Mouse (Mus musculus): Measurements from ENCODE around the gene Gpr176. TPM values are rescaled to one million over a fixed set of nuclear protein-coding genes. Genes with fewer than 3 reads are reported as not detected.

The Gpr176 gene
- polyA plus RNA-seq, 1 experiment, result 0.35 TPM

- DNase-seq (ENCODE audit: low read depth, low spot score), result no peak
Measured at GRCm38 (mm10) chr2:118375931-118376330, 2.7 kb upstream of the Gpr176 start.

- 63% methylated on average over 1 of the region's 1 CpGs for WGBS
- DNase-seq (ENCODE audit: low read depth, low spot score), result no peak
Measured at GRCm38 (mm10) chr2:118375522-118375921, 2.3 kb upstream of the Gpr176 start.

- 4% methylated on average over 43 of the region's 43 CpGs for WGBS
- no peak for DNase-seq (ENCODE audit: low read depth, low spot score)
Measured at GRCm38 (mm10) chr2:118373572-118374279, 507 bp upstream of the Gpr176 start.

GRCm38 (mm10) chr2:118372561-118372900, 688 bp downstream of the Gpr176 start:
- no peak for DNase-seq (ENCODE audit: low read depth, low spot score)
- 9% methylated on average over 11 of the region's 11 CpGs for WGBS

- WGBS, result 44% methylated on average over 1 of the region's 1 CpGs
- no peak for DNase-seq (ENCODE audit: low read depth, low spot score)
Measured at GRCm38 (mm10) chr2:118371841-118372240, 1.4 kb downstream of the Gpr176 start.

- WGBS, result 85% methylated on average over 6 of the region's 6 CpGs
- DNase-seq (ENCODE audit: low read depth, low spot score), result no peak
Measured at GRCm38 (mm10) chr2:118355138-118355719, 18.0 kb downstream of the Gpr176 start.

GRCm38 (mm10) chr2:118353916-118354403, 19.3 kb downstream of the Gpr176 start:
- WGBS, result 79% methylated on average over 4 of the region's 4 CpGs
- DNase-seq (ENCODE audit: low read depth, low spot score), result no peak

GRCm38 (mm10) chr2:118353498-118353897, 19.7 kb downstream of the Gpr176 start:
- DNase-seq (ENCODE audit: low read depth, low spot score), result no peak
- WGBS, result 48% methylated on average over 4 of the region's 4 CpGs

- no peak for DNase-seq (ENCODE audit: low read depth, low spot score)
- 65% methylated on average over 1 of the region's 1 CpGs for WGBS
Measured at GRCm38 (mm10) chr2:118345535-118345934, 27.7 kb downstream of the Gpr176 start.

GRCm38 (mm10) chr2:118343897-118344296, 29.3 kb downstream of the Gpr176 start:
- DNase-seq (ENCODE audit: low read depth, low spot score), result peak; percentile 6
- 48% methylated on average over 3 of the region's 3 CpGs for WGBS

GRCm38 (mm10) chr2:118341295-118341694, 31.9 kb downstream of the Gpr176 start:
- WGBS, result 57% methylated on average over 7 of the region's 7 CpGs
- DNase-seq (ENCODE audit: low read depth, low spot score), result no peak

- DNase-seq (ENCODE audit: low read depth, low spot score), result no peak
- 27% methylated on average over 2 of the region's 2 CpGs for WGBS
Measured at GRCm38 (mm10) chr2:118336084-118336483, 37.1 kb downstream of the Gpr176 start.

- no peak for DNase-seq (ENCODE audit: low read depth, low spot score)
- 29% methylated on average over 5 of the region's 5 CpGs for WGBS
Measured at GRCm38 (mm10) chr2:118322663-118323062, 50.6 kb downstream of the Gpr176 start.

GRCm38 (mm10) chr2:118321804-118322203, 51.4 kb downstream of the Gpr176 start:
- WGBS, result 74% methylated on average over 4 of the region's 4 CpGs
- no peak for DNase-seq (ENCODE audit: low read depth, low spot score)

GRCm38 (mm10) chr2:118321094-118321493, 52.1 kb downstream of the Gpr176 start:
- DNase-seq (ENCODE audit: low read depth, low spot score), result no peak
- WGBS, result 96% methylated on average over 4 of the region's 4 CpGs

GRCm38 (mm10) chr2:118320519-118320918, 52.7 kb downstream of the Gpr176 start:
- WGBS, result 68% methylated on average over 4 of the region's 4 CpGs
- no peak for DNase-seq (ENCODE audit: low read depth, low spot score)

- no peak for DNase-seq (ENCODE audit: low read depth, low spot score)
- 61% methylated on average over 5 of the region's 5 CpGs for WGBS
Measured at GRCm38 (mm10) chr2:118319176-118319575, 54.0 kb downstream of the Gpr176 start.

GRCm38 (mm10) chr2:118316939-118317338, 56.3 kb downstream of the Gpr176 start:
- whole genome bisulfite sequencing, result 76% methylated on average over 2 of the region's 2 CpGs
- DNase-seq (ENCODE audit: low read depth, low spot score), result no peak

- no peak for DNase-seq (ENCODE audit: low read depth, low spot score)
- WGBS, result 83% methylated on average over 12 of the region's 12 CpGs
Measured at GRCm38 (mm10) chr2:118315656-118316402, 57.4 kb downstream of the Gpr176 start.

GRCm38 (mm10) chr2:118307561-118307960, 65.7 kb downstream of the Gpr176 start:
- DNase-seq (ENCODE audit: low read depth, low spot score), result no peak
- WGBS, result 55% methylated on average over 8 of the region's 8 CpGs

GRCm38 (mm10) chr2:118306966-118307365, 66.3 kb downstream of the Gpr176 start:
- WGBS, result 48% methylated on average over 2 of the region's 2 CpGs
- no peak for DNase-seq (ENCODE audit: low read depth, low spot score)

All from large intestine, adult 2 months (tissue).